Mouse (Mus musculus): Measurements from ENCODE around the gene Prdm13. TPM values are rescaled to one million over a fixed set of nuclear protein-coding genes. Genes with fewer than 3 reads are reported as not detected.

Gene Prdm13
- polyA plus RNA-seq, 1 experiment from 2014 or later = not detected

GRCm38 (mm10) chr4:21686416-21686815, 653 bp upstream of the Prdm13 start:
- Histone ChIP-seq H3K4me3 (no peak overlapping the region), H3K27me3 (ENCODE audit: low read depth, poor library complexity, severe bottlenecking) (peaks cover 100% of the 10 kb centered on the region), H3K4me1 (peaks cover 13% of the 10 kb centered on the region), H3K36me3 (no peaks in the 10 kb centered on the region), H3K9me3 (replicated peaks) (no peaks in the 10 kb centered on the region), H3K27ac (no peak overlapping the region)
- DNase-seq (ENCODE audit: low spot score) = no peak
- 2% methylated on average over 11 of the region's 11 CpGs for WGBS

GRCm38 (mm10) chr4:21684341-21684970, 1.3 kb downstream of the Prdm13 start:
- no peaks in the 10 kb centered on the region for H3K9me3 ChIP-seq (replicated peaks)
- peak; percentile 37 for DNase-seq (ENCODE audit: low spot score)
- H3K4me1 ChIP-seq = peaks cover 16% of the 10 kb centered on the region
- no peaks in the 10 kb centered on the region for H3K36me3 ChIP-seq
- no peak overlapping the region for H3K4me3 ChIP-seq
- peaks cover 100% of the 10 kb centered on the region for H3K27me3 ChIP-seq (ENCODE audit: low read depth, poor library complexity, severe bottlenecking)
- 2% methylated on average over 14 of the region's 14 CpGs for WGBS
- no peak overlapping the region for H3K27ac ChIP-seq

GRCm38 (mm10) chr4:21682421-21683150, 3.2 kb downstream of the Prdm13 start:
- no peak for DNase-seq (ENCODE audit: low spot score)
- H3K4me1 ChIP-seq = peaks cover 22% of the 10 kb centered on the region
- no peaks in the 10 kb centered on the region for H3K36me3 ChIP-seq
- H3K4me3 ChIP-seq = no peak overlapping the region
- no peak overlapping the region for H3K27ac ChIP-seq
- H3K9me3 ChIP-seq (replicated peaks) = no peaks in the 10 kb centered on the region
- peaks cover 100% of the 10 kb centered on the region for H3K27me3 ChIP-seq (ENCODE audit: low read depth, poor library complexity, severe bottlenecking)
- WGBS = 14% methylated on average over 10 of the region's 10 CpGs

- no peak overlapping the region for H3K27ac ChIP-seq
- peaks cover 100% of the 10 kb centered on the region for H3K27me3 ChIP-seq (ENCODE audit: low read depth, poor library complexity, severe bottlenecking)
- DNase-seq (ENCODE audit: low spot score) = no peak
- no peaks in the 10 kb centered on the region for H3K9me3 ChIP-seq (replicated peaks)
- H3K36me3 ChIP-seq = no peaks in the 10 kb centered on the region
- 5% methylated on average over 10 of the region's 10 CpGs for WGBS
- H3K4me1 ChIP-seq = peaks cover 22% of the 10 kb centered on the region
- H3K4me3 ChIP-seq = no peak overlapping the region
Measured at GRCm38 (mm10) chr4:21680971-21681370, 4.8 kb downstream of the Prdm13 start.

GRCm38 (mm10) chr4:21679624-21680480, 5.9 kb downstream of the Prdm13 start:
- DNase-seq (ENCODE audit: low spot score) = no peak
- Histone ChIP-seq H3K9me3 (replicated peaks) (no peaks in the 10 kb centered on the region), H3K27me3 (ENCODE audit: low read depth, poor library complexity, severe bottlenecking) (peaks cover 100% of the 10 kb centered on the region), H3K4me1 (peaks cover 18% of the 10 kb centered on the region), H3K36me3 (no peaks in the 10 kb centered on the region), H3K4me3 (peak overlapping the region; percentile 52), H3K27ac (no peak overlapping the region; the same call in 1 of the 2 replicates)
- WGBS = 2% methylated on average over 42 of the region's 42 CpGs

- no peaks in the 10 kb centered on the region for H3K9me3 ChIP-seq (replicated peaks)
- H3K4me3 ChIP-seq = peak overlapping the region; percentile 52
- H3K27ac ChIP-seq = peak overlapping the region; percentile 33; the same call in 1 of the 2 replicates
- H3K27me3 ChIP-seq (ENCODE audit: low read depth, poor library complexity, severe bottlenecking) = peaks cover 100% of the 10 kb centered on the region
- under 1% methylated on average over 69 of the region's 79 CpGs for WGBS
- H3K36me3 ChIP-seq = no peaks in the 10 kb centered on the region
- DNase-seq (ENCODE audit: low spot score) = peak; percentile 79
- H3K4me1 ChIP-seq = peaks cover 20% of the 10 kb centered on the region
Measured at GRCm38 (mm10) chr4:21678975-21679623, 6.7 kb downstream of the Prdm13 start.

- WGBS = under 1% methylated on average over 84 of the region's 84 CpGs
- DNase-seq (ENCODE audit: low spot score) = peak; percentile 71
- 0 out of 2 replicates have a peak overlapping the region, but pooled peaks have one; percentile 33 for H3K27ac ChIP-seq
Measured at GRCm38 (mm10) chr4:21678101-21678974, 7.4 kb downstream of the Prdm13 start.

GRCm38 (mm10) chr4:21674691-21675090, 11.1 kb downstream of the Prdm13 start:
- 7% methylated on average over 8 of the region's 8 CpGs for WGBS
- H3K27ac ChIP-seq = no peak overlapping the region
- peaks cover 20% of the 10 kb centered on the region for H3K4me1 ChIP-seq
- no peaks in the 10 kb centered on the region for H3K9me3 ChIP-seq (replicated peaks)
- no peaks in the 10 kb centered on the region for H3K36me3 ChIP-seq
- H3K27me3 ChIP-seq (ENCODE audit: low read depth, poor library complexity, severe bottlenecking) = peaks cover 90% of the 10 kb centered on the region
- H3K4me3 ChIP-seq = no peak overlapping the region
- DNase-seq (ENCODE audit: low spot score) = no peak

More at GRCm38 (mm10) chr4:21678101-21678974, 7.4 kb downstream of the Prdm13 start:
- H3K4me1 ChIP-seq = peaks cover 20% of the 10 kb centered on the region
- H3K9me3 ChIP-seq (replicated peaks) = no peaks in the 10 kb centered on the region
- no peaks in the 10 kb centered on the region for H3K36me3 ChIP-seq
- H3K27me3 ChIP-seq (ENCODE audit: low read depth, poor library complexity, severe bottlenecking) = peaks cover 100% of the 10 kb centered on the region
- peak overlapping the region; percentile 52 for H3K4me3 ChIP-seq

- DNase-seq (ENCODE audit: low spot score) = no peak
- H3K27ac ChIP-seq = no peak overlapping the region
- no peaks in the 10 kb centered on the region for H3K9me3 ChIP-seq (replicated peaks)
- peaks cover 13% of the 10 kb centered on the region for H3K4me1 ChIP-seq
- WGBS = 2% methylated on average over 17 of the region's 17 CpGs
- H3K4me3 ChIP-seq = no peak overlapping the region
- H3K36me3 ChIP-seq = no peaks in the 10 kb centered on the region
- H3K27me3 ChIP-seq (ENCODE audit: low read depth, poor library complexity, severe bottlenecking) = peaks cover 83% of the 10 kb centered on the region
Measured at GRCm38 (mm10) chr4:21674042-21674441, 11.7 kb downstream of the Prdm13 start.

- DNase-seq (ENCODE audit: low spot score) = no peak
- Histone ChIP-seq H3K27ac (no peak overlapping the region), H3K4me3 (no peak overlapping the region), H3K9me3 (replicated peaks) (no peaks in the 10 kb centered on the region), H3K36me3 (no peaks in the 10 kb centered on the region), H3K4me1 (no peaks in the 10 kb centered on the region), H3K27me3 (ENCODE audit: low read depth, poor library complexity, severe bottlenecking) (peaks cover 8% of the 10 kb centered on the region; the same call in 1 of the 2 replicates)
- 8% methylated on average over 5 of the region's 5 CpGs for WGBS
Measured at GRCm38 (mm10) chr4:21665961-21666360, 19.8 kb downstream of the Prdm13 start.

GRCm38 (mm10) chr4:21658184-21658583, 27.6 kb downstream of the Prdm13 start:
- WGBS = 55% methylated on average over 3 of the region's 3 CpGs
- no peak overlapping the region for H3K4me3 ChIP-seq
- DNase-seq (ENCODE audit: low spot score) = no peak

GRCm38 (mm10) chr4:21629275-21629583, 56.5 kb downstream of the Prdm13 start:
- Histone ChIP-seq H3K4me3 (no peak overlapping the region), H3K36me3 (no peaks in the 10 kb centered on the region), H3K27me3 (ENCODE audit: low read depth, poor library complexity, severe bottlenecking) (no peaks in the 10 kb centered on the region), H3K4me1 (no peaks in the 10 kb centered on the region), H3K9me3 (replicated peaks) (no peaks in the 10 kb centered on the region), H3K27ac (no peak overlapping the region)
- DNase-seq (ENCODE audit: low spot score) = no peak
- WGBS = 84% methylated on average over 2 of the region's 2 CpGs

More at GRCm38 (mm10) chr4:21658184-21658583, 27.6 kb downstream of the Prdm13 start:
- Histone ChIP-seq H3K9me3 (replicated peaks) (no peaks in the 10 kb centered on the region), H3K4me1 (no peaks in the 10 kb centered on the region), H3K36me3 (no peaks in the 10 kb centered on the region), H3K27ac (no peak overlapping the region), H3K27me3 (ENCODE audit: low read depth, poor library complexity, severe bottlenecking) (no peaks in the 10 kb centered on the region)

All from limb, embryonic 10.5 days (tissue).